Mouse (Mus musculus) cerebellum, adult 2 months (tissue): ENCODE measurements at regions not wholly inside any gene's neighbourhood (a gene's known extent, or its start where the extent isn't known, plus 50 kb on each side); places are given as distances from the start of the nearest gene placed in this dataset.

ENCODE experiments used
- CTCF ChIP-seq: fragments of 200-500 bp; IDR thresholded peaks from 2 replicates; pipeline ENCODE4 v1.5.1; 2011; ENCODE audit warnings: low read depth, mild to moderate bottlenecking, control low read depth, low read length, moderate library complexity, borderline replicate concordance; ENCODE audit not compliant: insufficient read depth
- POLR2A ChIP-seq: fragments of 200-500 bp; IDR thresholded peaks from 2 replicates; pipeline ENCODE4 v1.6.1; 2011; ENCODE audit warnings: low read length, control low read depth, borderline replicate concordance; ENCODE audit not compliant: insufficient read depth

DNA sequence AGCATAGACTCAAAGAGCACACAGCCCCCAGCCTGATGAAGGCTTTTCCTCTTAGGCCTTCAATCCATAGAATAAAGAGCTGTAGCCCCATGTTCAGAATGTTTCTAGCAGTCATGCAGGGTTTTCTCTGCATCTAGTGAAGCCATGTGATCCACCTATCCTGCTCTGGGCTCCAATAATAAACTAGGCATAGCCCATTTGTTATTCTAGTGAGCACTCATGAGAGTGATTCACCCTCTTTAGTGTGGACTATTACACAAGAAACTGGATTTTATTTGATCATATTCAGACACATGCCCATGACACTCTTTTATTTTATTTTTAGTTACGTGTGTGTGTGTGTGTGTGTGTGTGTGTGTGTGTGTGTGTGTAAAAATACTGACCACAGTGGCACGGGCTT, 468.7 kb downstream of the Prss52 start:
- TF ChIP-seq CTCF (no peak), POLR2A (no peak)
